Mouse (Mus musculus) heart, embryonic 13.5 days (tissue): Measurements from ENCODE around the gene Emilin2. TPM values are rescaled to one million over a fixed set of nuclear protein-coding genes. Genes with fewer than 3 reads are reported as not detected.

Source experiments
- ATAC-seq: fragments of 200-750 bp; cut with Nextera tagmentation; 2 replicates; pipeline ENCODE4 v1.8.0; 2017; ENCODE audit warnings: moderate TSS enrichment; ENCODE audit not compliant: insufficient number of reproducible peaks, low FRiP score, low TSS enrichment; ENCODE audit errors: extremely low read depth
- H3K27ac ChIP-seq: fragments of 300-500 bp; sonication (generic); replicated peaks from 2 replicates; pipeline ENCODE4 v1.5.1; 2015; ENCODE audit warnings: moderate library complexity, mild to moderate bottlenecking, inconsistent platforms
- H3K27me3 ChIP-seq: fragments of 300-500 bp; sonication (generic); replicated peaks from 2 replicates; pipeline ENCODE4 v1.6.1; 2015; ENCODE audit warnings: mild to moderate bottlenecking, inconsistent platforms
- H3K36me3 ChIP-seq: fragments of 300-500 bp; sonication (generic); 2 replicates; pipeline ENCODE4 v1.6.1; 2015; ENCODE audit warnings: mild to moderate bottlenecking, inconsistent platforms
- H3K4me1 ChIP-seq: fragments of 300-500 bp; sonication (generic); 2 replicates; pipeline ENCODE4 v1.6.1; 2015; ENCODE audit warnings: inconsistent platforms
- H3K4me2 ChIP-seq: fragments of 300-500 bp; sonication (generic); 2 replicates; pipeline ENCODE4 v1.6.1; 2015; ENCODE audit warnings: inconsistent platforms, mild to moderate bottlenecking, moderate library complexity
- H3K4me3 ChIP-seq: fragments of 300-500 bp; sonication (generic); 2 replicates; pipeline ENCODE4 v1.5.1; 2015; ENCODE audit warnings: moderate library complexity, mild to moderate bottlenecking, inconsistent platforms
- H3K9ac ChIP-seq: fragments of 300-500 bp; sonication (generic); 2 replicates; pipeline ENCODE4 v1.6.1; 2015; ENCODE audit warnings: inconsistent platforms, mild to moderate bottlenecking, moderate library complexity
- H3K9me3 ChIP-seq: fragments of 300-500 bp; sonication (generic); 2 replicates; pipeline ENCODE4 v1.6.1; 2016; ENCODE audit warnings: inconsistent platforms
- WGBS: fragments of 180-500 bp; shearing (Covaris S2); methylation state at CpG from one replicate; pipeline ENCODE4 v1.1.7; 2015; ENCODE audit warnings: mixed read lengths; 5-methylcytosine and 5-hydroxymethylcytosine counted together
- polyA plus RNA-seq: library from polyadenylated mRNA; unstranded; fragments of >200 nt; fragmentation: Nextera tagmentation; extraction: Ambion mirVana; gene quantifications from 2 replicates; pipeline ENCODE4 v1.2.1, GENCODE M21; 2015

The Emilin2 gene
- polyA plus RNA-seq, 1 experiment from 2014 or later, result 47.4 TPM

GRCm38 (mm10) chr17:71248963-71249362 lies 62.8 kb downstream of the Emilin2 start:
- Histone ChIP-seq H3K27me3 (no peaks in the 10 kb centered on the region), H3K9ac (peak overlapping the region; percentile 57; the same call in 1 of the 2 replicates), H3K27ac (peak overlapping the region; percentile 89), H3K9me3 (no peaks in the 10 kb centered on the region), H3K4me3 (no peak overlapping the region), H3K4me1 (peaks cover 68% of the 10 kb centered on the region), H3K36me3 (peaks cover 57% of the 10 kb centered on the region), H3K4me2 (peak overlapping the region; percentile 39; the same call in 1 of the 2 replicates)
- 45% methylated on average over 6 of the region's 6 CpGs for WGBS
- ATAC-seq, result 0 out of 2 replicates have a peak, but pooled peaks have one; percentile 39

- WGBS, result 90% methylated on average over 4 of the region's 4 CpGs
- no peak for ATAC-seq
- Histone ChIP-seq H3K4me1 (peaks cover 39% of the 10 kb centered on the region), H3K27me3 (no peaks in the 10 kb centered on the region), H3K4me3 (no peak overlapping the region), H3K36me3 (peaks cover 78% of the 10 kb centered on the region), H3K27ac (no peak overlapping the region), H3K9ac (no peak overlapping the region), H3K4me2 (no peak overlapping the region), H3K9me3 (no peaks in the 10 kb centered on the region)
Measured at GRCm38 (mm10) chr17:71246022-71246421, 65.8 kb downstream of the Emilin2 start.

- WGBS, result 96% methylated on average over 15 of the region's 15 CpGs
- no peaks in the 10 kb centered on the region for H3K9me3 ChIP-seq
- ATAC-seq, result no peak
- no peak overlapping the region for H3K9ac ChIP-seq
- no peaks in the 10 kb centered on the region for H3K27me3 ChIP-seq
- H3K27ac ChIP-seq, result no peak overlapping the region
- H3K4me1 ChIP-seq, result peaks cover 30% of the 10 kb centered on the region
- H3K4me2 ChIP-seq, result no peak overlapping the region
- H3K4me3 ChIP-seq, result no peak overlapping the region
- peaks cover 85% of the 10 kb centered on the region for H3K36me3 ChIP-seq
Measured at GRCm38 (mm10) chr17:71245133-71245532, 66.6 kb downstream of the Emilin2 start.

GRCm38 (mm10) chr17:71242666-71243065 lies 69.1 kb downstream of the Emilin2 start:
- no peak for ATAC-seq
- Histone ChIP-seq H3K4me1 (peaks cover 7% of the 10 kb centered on the region), H3K9ac (no peak overlapping the region), H3K9me3 (no peaks in the 10 kb centered on the region), H3K27ac (no peak overlapping the region), H3K36me3 (peaks cover 96% of the 10 kb centered on the region), H3K4me2 (no peak overlapping the region), H3K27me3 (no peaks in the 10 kb centered on the region), H3K4me3 (no peak overlapping the region)
- WGBS, result 87% methylated on average over 7 of the region's 7 CpGs

- Histone ChIP-seq H3K4me3 (no peak overlapping the region), H3K36me3 (peaks cover 92% of the 10 kb centered on the region)
- ATAC-seq, result no peak
Measured at GRCm38 (mm10) chr17:71240811-71241210, 71.0 kb downstream of the Emilin2 start.

GRCm38 (mm10) chr17:71238494-71238893 lies 73.3 kb downstream of the Emilin2 start:
- Histone ChIP-seq H3K9ac (no peak overlapping the region), H3K9me3 (no peaks in the 10 kb centered on the region), H3K27me3 (no peaks in the 10 kb centered on the region), H3K4me1 (peaks cover 13% of the 10 kb centered on the region), H3K36me3 (peaks cover 85% of the 10 kb centered on the region), H3K4me3 (no peak overlapping the region), H3K27ac (no peak overlapping the region), H3K4me2 (no peak overlapping the region)
- WGBS, result 81% methylated on average over 7 of the region's 7 CpGs
- ATAC-seq, result no peak

More at GRCm38 (mm10) chr17:71240811-71241210, 71.0 kb downstream of the Emilin2 start:
- Histone ChIP-seq H3K9me3 (no peaks in the 10 kb centered on the region), H3K4me2 (no peak overlapping the region), H3K27me3 (no peaks in the 10 kb centered on the region), H3K9ac (no peak overlapping the region), H3K27ac (no peak overlapping the region), H3K4me1 (peaks cover 2% of the 10 kb centered on the region; the same call in 1 of the 2 replicates)
- 86% methylated on average over 9 of the region's 9 CpGs for WGBS

- ATAC-seq, result peak; percentile 82
- Histone ChIP-seq H3K27ac (peak overlapping the region; percentile 53; the same call in 1 of the 2 replicates), H3K4me1 (peaks cover 16% of the 10 kb centered on the region), H3K4me3 (no peak overlapping the region), H3K9me3 (no peaks in the 10 kb centered on the region), H3K9ac (no peak overlapping the region), H3K27me3 (no peaks in the 10 kb centered on the region), H3K4me2 (0 out of 2 replicates have a peak overlapping the region, but pooled peaks have one; percentile 3), H3K36me3 (peaks cover 78% of the 10 kb centered on the region)
- whole genome bisulfite sequencing, result 70% methylated on average over 12 of the region's 12 CpGs
Measured at GRCm38 (mm10) chr17:71235229-71235958, 76.4 kb downstream of the Emilin2 start.

- Histone ChIP-seq H3K9ac (no peak overlapping the region), H3K36me3 (peaks cover 69% of the 10 kb centered on the region), H3K4me3 (no peak overlapping the region), H3K4me2 (no peak overlapping the region), H3K4me1 (peaks cover 15% of the 10 kb centered on the region), H3K27ac (0 out of 2 replicates have a peak overlapping the region, but pooled peaks have one; percentile 48), H3K9me3 (no peaks in the 10 kb centered on the region), H3K27me3 (no peaks in the 10 kb centered on the region)
- ATAC-seq, result no peak
- 79% methylated on average over 12 of the region's 12 CpGs for WGBS
Measured at GRCm38 (mm10) chr17:71234041-71234594, 77.7 kb downstream of the Emilin2 start.

- 0 out of 2 replicates have a peak overlapping the region, but pooled peaks have one; percentile 14 for H3K9ac ChIP-seq
- H3K36me3 ChIP-seq, result peaks cover 60% of the 10 kb centered on the region
- H3K27me3 ChIP-seq, result no peaks in the 10 kb centered on the region
- peak overlapping the region; percentile 48; the same call in 1 of the 2 replicates for H3K27ac ChIP-seq
- WGBS, result 86% methylated on average over 4 of the region's 4 CpGs
- ATAC-seq, result no peak
- peaks cover 14% of the 10 kb centered on the region for H3K4me1 ChIP-seq
- no peak overlapping the region for H3K4me3 ChIP-seq
- no peaks in the 10 kb centered on the region for H3K9me3 ChIP-seq
- H3K4me2 ChIP-seq, result no peak overlapping the region
Measured at GRCm38 (mm10) chr17:71233210-71233609, 78.6 kb downstream of the Emilin2 start.

GRCm38 (mm10) chr17:71231998-71232397 lies 79.8 kb downstream of the Emilin2 start:
- ATAC-seq, result no peak

GRCm38 (mm10) chr17:71230108-71230709 lies 81.6 kb downstream of the Emilin2 start:
- H3K9me3 ChIP-seq, result no peaks in the 10 kb centered on the region
- H3K27ac ChIP-seq, result no peak overlapping the region
- no peak for ATAC-seq
- H3K36me3 ChIP-seq, result peaks cover 35% of the 10 kb centered on the region
- no peak overlapping the region for H3K9ac ChIP-seq
- H3K4me3 ChIP-seq, result no peak overlapping the region
- peaks cover 11% of the 10 kb centered on the region for H3K4me1 ChIP-seq
- 81% methylated on average over 9 of the region's 9 CpGs for whole genome bisulfite sequencing
- H3K4me2 ChIP-seq, result no peak overlapping the region
- no peaks in the 10 kb centered on the region for H3K27me3 ChIP-seq

More at GRCm38 (mm10) chr17:71231998-71232397, 79.8 kb downstream of the Emilin2 start:
- H3K9ac ChIP-seq, result no peak overlapping the region
- H3K36me3 ChIP-seq, result peaks cover 49% of the 10 kb centered on the region
- H3K27ac ChIP-seq, result no peak overlapping the region
- 82% methylated on average over 2 of the region's 2 CpGs for WGBS
- H3K4me1 ChIP-seq, result peaks cover 14% of the 10 kb centered on the region
- no peak overlapping the region for H3K4me2 ChIP-seq
- H3K9me3 ChIP-seq, result no peaks in the 10 kb centered on the region
- H3K27me3 ChIP-seq, result no peaks in the 10 kb centered on the region
- no peak overlapping the region for H3K4me3 ChIP-seq
